Comparison of ENCODE assay signal across 13 mouse cellular contexts in genomic region chr17:40868952-40869747, GRCm38 (mm10). TPM values are rescaled to one million over a fixed set of nuclear protein-coding genes. Genes with fewer than 3 reads are reported as not detected.
DNase-seq lines count a peak whose midpoint lies in the region; ATAC-seq lines count a peak whose summit lies in the region.
"Had no signal": no experiment of that assay in that cellular context is flagged by ENCODE, and none has a peak within 500 bp of the region (broad histone marks: within the 10 kb centered on the region; RNA-seq: fewer than 3 reads in every experiment).

No protein-coding gene starts in this region.

- H3K4me2 ChIP-seq in forebrain, embryonic 16.5 days (ENCODE audit: low read length): no peak overlapping the region
- H3K4me2 ChIP-seq: embryonic facial prominence, embryonic 12.5 days; forebrain, embryonic 12.5 days; liver, embryonic 13.5 days had no signal

- no peaks in the 10 kb centered on the region for H3K9me3 ChIP-seq in megakaryocyte, embryonic 14.5 days
- H3K9me3 ChIP-seq in forebrain, embryonic 16.5 days (ENCODE audit: control insufficient read depth, low read length): no peaks in the 10 kb centered on the region
- H3K9me3 ChIP-seq: embryonic facial prominence, embryonic 12.5 days; forebrain, embryonic 12.5 days; liver, embryonic 13.5 days had no signal

- peak; percentile 13 for DNase-seq in 416B (ENCODE audit: low read depth)
- peak; percentile 22 for DNase-seq in A20 (ENCODE audit: low read depth, low spot score)
- DNase-seq in lung, adult 18-20 months: peak; percentile 55 to 60
- DNase-seq in cerebellum, postnatal 4 days (ENCODE audit: low spot score in 2 of 2): no peak
- no peak for DNase-seq in frontal cortex, adult 2 months (ENCODE audit: extremely low spot score in 1 of 2, low spot score in 1 of 2)
- DNase-seq: cerebellum, adult 2 months; kidney, postnatal 4 days; liver, embryonic 13.5 days had no signal

- no peak for ATAC-seq in forebrain, embryonic 16.5 days

- no peak overlapping the region for H3K9ac ChIP-seq in forebrain, embryonic 16.5 days (replicated peaks; ENCODE audit: low read depth, low read length)
- H3K9ac ChIP-seq: embryonic facial prominence, embryonic 12.5 days; forebrain, embryonic 12.5 days; liver, embryonic 13.5 days had no signal

- no peaks in the 10 kb centered on the region for H3K36me3 ChIP-seq in megakaryocyte, embryonic 14.5 days (replicated peaks; ENCODE audit: low read length)
- H3K36me3 ChIP-seq in forebrain, embryonic 16.5 days (ENCODE audit: control insufficient read depth, insufficient read depth): no peaks in the 10 kb centered on the region
- H3K36me3 ChIP-seq: embryonic facial prominence, embryonic 12.5 days; forebrain, embryonic 12.5 days; liver, embryonic 13.5 days had no signal

- peaks cover 23% of the 10 kb centered on the region for H3K4me1 ChIP-seq in megakaryocyte, embryonic 14.5 days
- no peaks in the 10 kb centered on the region for H3K4me1 ChIP-seq in forebrain, embryonic 16.5 days (replicated peaks; ENCODE audit: control insufficient read depth, insufficient read depth, low read length)
- H3K4me1 ChIP-seq: embryonic facial prominence, embryonic 12.5 days; forebrain, embryonic 12.5 days had no signal

- H3K4me3 ChIP-seq in megakaryocyte, embryonic 14.5 days (replicated peaks): peak overlapping the region; percentile 34
- no peak overlapping the region for H3K4me3 ChIP-seq in forebrain, embryonic 16.5 days (replicated peaks; ENCODE audit: low read length)
- H3K4me3 ChIP-seq: embryonic facial prominence, embryonic 12.5 days; forebrain, embryonic 12.5 days; liver, embryonic 13.5 days had no signal

- H3K27me3 ChIP-seq in megakaryocyte, embryonic 14.5 days (replicated peaks): no peaks in the 10 kb centered on the region
- H3K27me3 ChIP-seq in forebrain, embryonic 16.5 days (replicated peaks; ENCODE audit: control insufficient read depth, insufficient read depth, low read length): no peaks in the 10 kb centered on the region
- H3K27me3 ChIP-seq: embryonic facial prominence, embryonic 12.5 days; forebrain, embryonic 12.5 days; liver, embryonic 13.5 days had no signal

- WGBS in forebrain, embryonic 16.5 days: 84% methylated on average over 10 of the region's 10 CpGs

- H3K27ac ChIP-seq in forebrain, embryonic 16.5 days (ENCODE audit: low read length): no peak overlapping the region
- H3K27ac ChIP-seq: embryonic facial prominence, embryonic 12.5 days; forebrain, embryonic 12.5 days; liver, embryonic 13.5 days had no signal

RNA-seq across cellular contexts. Expression of gene 9130008F23Rik, which starts 11.2 kb away (rescaled TPM):
- polyA plus RNA-seq in megakaryocyte, embryonic 14.5 days (2012; ENCODE audit: insufficient read depth, low replicate concordance): 1.1 and 3.3 TPM in 2 replicates
- polyA plus RNA-seq in forebrain, embryonic 16.5 days (2015; fragmentation: Nextera tagmentation; extraction: Ambion mirVana): 0.49 and 0.52 TPM in 2 replicates
- polyA plus RNA-seq in frontal cortex, adult 2 months (2012; rRNA removed): 2.0 and 2.2 TPM in 2 replicates

RNA-seq across cellular contexts. Expression of gene Glyatl3, which starts 45.0 kb away (rescaled TPM):
- polyA plus RNA-seq in megakaryocyte, embryonic 14.5 days (2012; ENCODE audit: insufficient read depth, low replicate concordance): not detected in 2 replicates
- not detected in 2 replicates for polyA plus RNA-seq in forebrain, embryonic 16.5 days (2015; fragmentation: Nextera tagmentation; extraction: Ambion mirVana)
- 0.15 TPM in 1 of 2 replicates, not detected in the other for polyA plus RNA-seq in frontal cortex, adult 2 months (2012; rRNA removed)
- polyA plus RNA-seq: cerebellum, adult 2 months; liver, embryonic 13.5 days; urinary bladder, adult 2 months had no signal

RNA-seq across cellular contexts. Expression of gene Rhag, which starts 58.2 kb away (rescaled TPM):
- polyA plus RNA-seq in megakaryocyte, embryonic 14.5 days (2012; ENCODE audit: insufficient read depth, low replicate concordance): not detected in 2 replicates
- polyA plus RNA-seq in forebrain, embryonic 16.5 days (2015; fragmentation: Nextera tagmentation; extraction: Ambion mirVana): 0.09 TPM in 1 of 2 replicates, not detected in the other
- not detected in 2 replicates for polyA plus RNA-seq in frontal cortex, adult 2 months (2012; rRNA removed)
- polyA plus RNA-seq: cerebellum, adult 2 months; urinary bladder, adult 2 months had no signal

Comparison
In these comparisons a context has a peak if more than half of its experiments do, and no peak if none do; other contexts are left out.
1. DNase-seq: peak in 416B (single experiment), A20 (single experiment) and lung, adult 18-20 months (2 of 2); none in cerebellum, postnatal 4 days (0 of 2) and frontal cortex, adult 2 months (0 of 2).